Mouse (Mus musculus) ZHBTc4 (cell line): ENCODE data around the gene Kat7.
A peak's percentile ranks its signal among the peaks of the same experiment; 100 is the strongest.

ENCODE experiments used
- DNase-seq: peaks from one replicate; pipeline ENCODE4 v3.0.0-alpha.2; 2011; ENCODE audit warnings: low read depth, low spot score

Gene Kat7

DNA sequence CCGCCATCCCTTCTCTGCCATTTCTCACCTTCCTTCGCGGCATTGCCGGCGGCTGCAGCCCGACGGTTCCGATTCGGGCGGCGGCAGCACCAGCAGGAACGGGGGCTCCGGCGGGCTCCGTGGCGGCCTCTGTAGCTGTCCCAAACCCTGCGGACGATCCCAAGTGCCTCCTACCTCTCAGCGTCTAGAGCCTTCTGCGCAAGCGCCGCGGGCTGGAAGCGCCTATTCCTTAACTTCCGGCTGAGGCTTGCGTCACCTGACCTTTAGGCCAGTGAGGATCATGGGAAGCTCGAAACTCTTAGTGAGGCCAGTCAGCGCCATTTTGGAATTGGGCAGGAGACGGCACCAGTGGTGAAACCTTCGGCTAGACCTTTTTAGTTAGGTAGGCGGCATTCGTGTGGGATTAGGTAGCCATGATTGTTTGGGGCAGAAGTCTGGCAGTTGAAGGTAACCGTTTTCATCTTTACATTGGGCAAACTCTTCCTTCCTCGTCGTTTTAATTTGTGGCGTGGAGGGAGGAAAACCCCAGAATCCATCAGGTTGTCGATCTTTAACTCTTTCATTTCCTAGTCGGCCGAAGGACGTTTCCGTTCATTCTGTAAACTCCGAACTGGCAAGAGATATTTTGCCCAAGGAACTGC, at the start of gene Kat7:
TSS of gene Kat7 (minus strand) at position 240 of the 641 bp plus-strand sequence.
- DNase-seq: peak; percentile 100

DNA sequence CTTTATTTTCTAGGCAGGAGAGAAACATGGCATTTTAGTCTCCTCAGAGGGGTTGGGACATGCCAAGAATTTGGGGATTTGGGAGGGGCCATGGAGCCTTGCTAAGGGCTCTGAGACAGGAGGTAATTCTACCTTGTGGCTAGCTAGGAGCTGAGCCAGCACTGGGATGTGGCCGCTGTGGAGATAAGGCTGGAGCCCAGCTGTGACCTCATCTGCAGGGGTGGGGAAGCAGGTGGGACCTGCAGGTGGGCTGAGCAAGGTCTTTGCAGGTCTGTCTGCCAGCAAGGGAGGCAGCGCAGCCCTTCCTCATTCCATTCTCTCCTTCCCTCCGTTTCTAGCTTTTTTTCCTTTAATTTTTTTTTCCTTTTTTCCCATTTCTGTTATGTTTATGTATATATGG, 48.2 kb upstream of the Kat7 start:
- DNase-seq: no peak

DNA sequence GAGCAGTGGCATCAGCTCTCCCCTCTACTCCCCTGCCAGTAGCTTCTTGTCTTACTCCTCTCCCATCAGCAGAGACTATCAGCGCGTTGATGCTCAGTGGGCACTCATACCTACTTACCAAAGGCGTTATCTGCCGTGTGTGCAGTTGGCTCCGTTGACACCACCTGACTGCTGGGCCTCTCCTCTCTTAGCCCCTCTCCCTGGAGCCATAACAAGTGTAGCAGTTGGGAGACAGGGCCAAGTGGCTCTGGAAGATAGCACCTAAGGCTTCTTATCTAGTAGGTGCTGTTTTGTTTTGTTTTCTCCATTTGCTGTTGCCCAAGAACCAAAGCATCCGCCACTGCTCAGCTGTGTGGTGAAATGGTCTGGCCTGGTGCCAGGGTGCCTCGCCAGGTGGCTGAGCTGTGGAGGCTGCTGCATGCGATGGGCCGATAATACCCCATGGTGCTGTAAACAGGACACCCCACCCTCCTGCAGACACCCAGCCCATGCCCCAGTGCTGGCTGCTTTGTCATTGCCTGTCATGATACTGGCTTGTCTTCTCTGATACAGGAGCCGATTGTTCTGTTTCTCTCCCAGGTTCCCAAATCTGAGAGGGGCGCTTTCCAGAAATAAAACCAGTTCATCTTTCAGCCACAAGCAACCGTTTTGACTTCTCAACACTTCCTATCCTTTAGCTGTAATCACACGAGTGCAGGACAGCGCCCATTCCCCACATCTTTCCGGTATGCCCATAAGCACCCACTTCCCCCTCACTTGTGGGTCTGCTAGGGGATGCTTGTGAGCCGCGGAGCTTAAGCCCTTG, 46.6 kb upstream of the Kat7 start:
- DNase-seq: no peak

DNA sequence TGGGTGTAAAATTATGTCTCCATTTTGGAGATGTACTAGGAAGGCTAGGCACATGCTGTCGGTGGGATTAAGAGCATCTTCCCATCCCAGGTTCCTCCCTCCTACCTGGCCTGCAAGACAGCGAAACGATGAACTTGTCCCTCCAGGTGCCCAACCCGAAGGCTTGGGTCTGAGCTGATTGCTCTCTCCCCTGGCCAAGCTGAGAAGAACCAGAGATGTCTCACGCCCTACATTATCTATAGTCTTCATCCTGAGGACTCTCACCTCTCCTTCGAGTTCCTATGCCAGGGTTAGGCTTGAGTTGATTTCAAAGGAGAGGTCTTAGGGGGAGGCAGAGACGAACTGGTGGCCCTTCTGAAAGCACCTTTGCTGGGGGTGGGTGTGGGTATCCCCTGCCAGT, 46.0 kb upstream of the Kat7 start:
- no peak for DNase-seq

DNA sequence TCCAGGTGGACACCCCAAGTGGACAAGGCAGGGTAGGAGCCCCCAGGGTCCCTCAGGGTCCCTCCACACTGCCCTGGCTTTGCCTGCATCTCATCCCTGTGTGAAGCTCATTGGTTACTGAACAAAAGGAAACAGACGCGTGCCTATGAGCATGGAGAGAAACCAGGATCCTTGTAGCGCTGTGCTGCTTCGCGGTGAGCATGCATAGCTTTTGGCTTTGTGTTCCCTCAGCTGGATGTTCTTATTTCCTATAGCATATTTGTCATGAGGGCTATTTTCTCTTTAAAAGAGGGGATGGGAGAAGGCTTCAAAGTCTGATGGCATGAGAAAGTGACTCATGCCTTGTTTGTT, 45.6 kb upstream of the Kat7 start:
- DNase-seq: no peak

DNA sequence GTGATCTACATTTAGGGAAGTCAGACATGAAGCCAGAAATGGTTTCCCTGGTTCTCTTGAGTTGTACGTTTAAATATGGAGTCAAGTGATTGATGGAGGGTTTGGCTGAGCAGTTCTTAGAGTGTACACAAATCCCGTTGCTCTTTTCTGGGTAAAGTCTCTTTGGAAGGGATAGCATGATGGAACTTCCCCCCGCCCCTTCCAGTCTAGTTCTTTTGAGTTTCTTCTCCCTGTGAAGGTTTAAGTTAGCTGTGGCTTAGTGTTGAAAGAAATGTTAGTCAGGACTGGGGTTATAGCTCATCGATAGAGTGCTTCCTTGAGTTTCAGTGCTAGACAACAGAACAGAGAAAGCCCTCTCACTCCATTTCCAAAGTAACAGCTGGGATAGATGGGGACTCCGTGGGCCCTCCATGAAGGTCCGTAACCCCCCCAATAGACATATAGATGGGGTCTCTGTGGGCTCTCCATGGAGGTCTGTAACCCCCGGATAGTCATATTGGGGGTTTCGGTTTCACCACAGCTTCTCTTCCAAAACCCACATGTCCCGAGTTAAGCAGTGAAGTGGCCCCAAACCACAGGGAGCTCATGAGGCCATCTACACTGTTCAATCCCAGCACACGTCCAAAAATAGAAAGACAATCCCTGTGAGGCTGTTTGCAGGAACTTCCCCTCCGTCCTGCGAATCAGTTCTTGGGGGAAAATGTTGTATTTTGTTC, 45.1 kb upstream of the Kat7 start:
- DNase-seq: no peak

DNA sequence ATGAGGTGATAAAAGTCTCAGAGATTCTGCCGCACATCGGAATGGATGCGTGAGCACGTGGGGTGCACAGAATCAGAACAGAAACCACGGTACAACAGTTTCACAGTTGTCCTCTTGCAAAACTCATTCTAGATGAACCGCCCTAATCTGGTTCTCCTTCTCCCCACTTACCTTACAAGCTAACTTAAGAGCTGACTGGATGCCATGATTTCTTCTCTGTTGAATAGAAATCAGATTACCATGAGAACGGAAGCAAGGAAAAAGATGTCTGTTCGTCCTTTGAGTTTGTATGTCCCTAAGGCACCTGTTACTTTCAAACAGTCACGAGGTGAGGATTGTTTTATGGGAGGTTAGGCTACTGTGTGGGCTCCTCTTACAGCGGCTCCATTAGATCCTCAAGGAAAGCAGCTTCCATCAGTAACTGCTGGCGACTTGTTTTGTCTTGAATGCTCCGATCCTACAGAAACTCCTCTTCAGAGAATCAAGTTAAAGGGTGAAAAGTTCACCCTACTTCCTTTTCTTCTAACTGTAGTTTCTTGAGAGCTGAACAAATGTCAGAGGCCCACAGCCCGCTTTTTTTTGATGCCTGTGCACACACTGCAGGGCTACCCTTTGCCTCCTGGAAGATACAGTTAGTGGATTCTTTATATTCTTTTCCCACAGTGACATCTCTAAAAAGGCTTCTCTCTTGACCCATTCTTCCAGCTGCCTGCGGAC, 44.3 kb upstream of the Kat7 start:
- peak; percentile 74 for DNase-seq

DNA sequence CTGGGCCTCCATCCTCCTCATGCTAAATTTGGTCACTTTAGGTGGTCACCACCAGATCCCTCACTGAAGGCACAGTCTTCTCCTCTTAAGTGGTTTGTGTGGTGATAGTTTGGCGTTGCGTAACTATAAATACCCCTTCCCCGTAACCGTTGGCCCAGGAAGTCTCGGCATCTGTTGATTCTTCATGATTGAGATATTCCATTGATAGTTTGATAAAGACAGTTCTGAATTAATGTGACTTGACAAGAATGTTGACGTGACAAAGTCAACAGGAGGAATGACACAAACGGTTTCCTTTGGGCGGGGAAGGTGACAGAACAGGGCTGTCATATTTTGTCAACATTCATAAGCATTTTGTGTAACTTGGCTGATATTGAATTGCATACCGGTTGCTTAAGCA, 43.2 kb upstream of the Kat7 start:
- DNase-seq: no peak

DNA sequence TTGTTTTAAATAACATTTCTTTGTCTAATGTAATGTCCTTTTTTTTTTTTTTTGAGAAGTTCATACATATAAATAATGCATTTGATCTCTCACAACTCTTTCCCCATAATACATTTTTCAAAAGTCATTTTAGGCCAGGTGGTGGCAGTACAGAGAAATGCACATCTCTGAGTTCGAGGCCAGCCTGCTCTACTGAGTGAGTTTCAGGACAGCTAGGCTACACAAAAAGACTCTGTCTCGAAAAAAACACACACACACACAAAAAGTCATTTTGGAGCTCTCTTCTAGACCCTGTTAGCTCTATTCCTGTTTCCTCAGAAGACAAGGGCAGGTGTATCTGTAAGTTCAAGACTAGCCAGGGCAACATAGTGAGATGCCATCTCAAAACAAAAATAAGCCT, 42.6 kb upstream of the Kat7 start:
- no peak for DNase-seq

DNA sequence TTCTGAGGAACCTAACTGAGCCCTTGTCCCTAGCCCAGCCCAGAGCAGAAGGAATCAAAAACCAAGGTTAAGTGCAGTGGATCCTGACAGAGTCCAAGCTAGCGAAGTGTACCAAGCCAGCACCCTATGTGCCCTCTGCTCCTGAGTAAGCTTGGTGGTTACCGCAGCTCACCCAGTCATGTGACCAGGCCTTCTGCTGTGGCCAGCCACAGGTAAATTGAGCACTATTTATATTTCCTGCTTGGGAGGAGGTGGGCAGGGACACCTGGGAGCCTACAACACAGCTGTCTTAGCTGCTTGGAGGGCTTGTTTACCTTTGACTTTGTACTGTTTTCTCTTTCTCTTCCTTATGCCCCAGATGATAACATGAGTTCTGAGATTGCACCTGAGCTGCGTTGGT, 40.9 kb upstream of the Kat7 start:
- DNase-seq: no peak

DNA sequence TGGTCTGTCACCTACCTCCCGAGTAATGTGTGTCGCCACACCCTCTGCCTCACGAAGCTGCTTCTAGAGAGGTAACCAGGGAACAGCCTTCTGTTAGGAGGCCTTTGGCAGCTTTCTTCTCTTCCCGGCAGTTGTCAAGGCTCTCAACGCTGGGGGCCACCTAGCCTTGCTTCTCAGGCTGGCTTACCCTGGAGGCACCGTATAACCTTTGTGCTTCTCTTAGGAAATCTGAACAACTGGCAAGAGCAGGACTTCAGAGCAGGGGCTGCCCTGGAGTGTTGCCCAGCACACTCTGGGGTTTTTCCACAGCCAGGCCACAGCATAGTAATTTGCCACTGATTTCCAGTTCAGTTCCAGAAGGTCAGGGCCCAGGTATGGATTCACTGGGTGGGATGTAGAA, 40.2 kb upstream of the Kat7 start:
- DNase-seq: no peak

DNA sequence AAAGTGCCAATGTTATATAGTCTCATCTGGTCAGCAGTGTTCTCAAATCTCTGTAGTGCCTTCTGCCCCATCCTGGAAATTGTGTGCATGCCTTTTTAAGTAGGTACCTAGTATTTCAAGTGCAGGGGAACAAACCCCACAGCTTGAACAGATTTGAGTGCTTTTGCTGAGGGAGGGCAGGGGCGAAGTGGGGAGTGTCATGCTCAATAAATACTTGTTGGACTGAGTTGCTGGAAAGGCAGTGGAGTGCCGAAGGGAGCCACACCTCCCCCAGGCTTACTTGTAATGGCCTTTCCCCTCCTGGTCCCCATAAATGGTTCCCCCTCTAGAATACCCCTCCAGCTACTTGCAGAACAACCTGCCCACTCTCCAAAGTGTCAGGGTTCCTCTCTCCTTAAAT, 34.1 kb upstream of the Kat7 start:
- no peak for DNase-seq

DNA sequence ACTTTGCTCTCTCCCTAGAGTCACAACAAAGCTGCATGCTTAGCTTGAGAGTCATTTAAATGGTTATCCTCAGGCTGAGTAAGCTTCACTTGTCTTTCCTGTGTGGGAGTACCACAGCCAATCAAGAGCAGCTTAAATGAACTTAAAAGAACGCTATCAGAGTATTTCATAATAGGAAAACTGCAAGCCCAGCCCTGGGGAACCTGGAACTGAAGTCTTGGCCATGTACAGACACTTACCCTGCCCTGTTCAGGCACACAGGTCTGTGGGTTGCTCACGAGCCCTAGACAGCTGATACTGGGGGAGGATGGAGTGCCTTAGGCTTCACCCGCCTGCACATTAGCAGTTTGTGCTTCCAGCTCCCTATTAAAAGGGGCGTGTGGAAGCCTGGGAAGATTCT, 33.1 kb upstream of the Kat7 start:
- no peak for DNase-seq

DNA sequence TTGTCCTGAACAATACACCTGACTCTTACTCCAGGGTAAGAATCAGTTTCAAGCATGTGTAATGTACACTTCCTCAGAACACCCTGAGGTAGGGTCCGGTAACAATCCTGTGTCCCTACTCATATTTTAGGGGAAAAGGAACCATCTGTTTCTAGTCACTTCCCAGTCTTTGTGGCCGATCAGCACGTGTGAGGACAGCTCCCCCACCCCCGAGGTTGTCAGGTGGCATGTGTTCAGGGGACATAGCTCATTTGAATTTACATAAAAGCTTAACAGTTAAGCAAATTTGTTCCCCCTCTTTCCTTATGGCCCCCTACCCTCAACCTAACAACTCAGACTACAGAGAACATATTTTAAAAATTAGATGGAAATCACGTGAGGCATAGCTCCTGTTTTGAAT, 30.6 kb upstream of the Kat7 start:
- no peak for DNase-seq

DNA sequence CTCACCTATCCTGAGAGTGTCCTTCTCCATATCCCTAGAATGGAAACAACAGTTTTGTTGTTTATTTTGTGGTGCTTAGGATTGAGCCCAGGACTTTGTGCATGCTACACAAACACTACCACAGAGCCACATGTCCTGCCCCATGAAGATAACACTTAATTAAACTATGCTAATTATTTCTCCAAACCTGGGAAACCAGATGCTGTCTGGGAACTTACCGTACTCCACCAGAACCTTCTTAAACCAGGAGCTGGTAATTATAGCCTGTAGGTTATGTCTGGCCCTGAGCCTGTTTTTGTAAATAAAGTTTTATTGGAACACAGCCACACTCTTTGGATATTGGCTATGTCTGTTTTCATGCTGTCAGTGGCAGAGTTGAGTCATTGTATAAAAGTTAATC, 30.2 kb upstream of the Kat7 start:
- no peak for DNase-seq

DNA sequence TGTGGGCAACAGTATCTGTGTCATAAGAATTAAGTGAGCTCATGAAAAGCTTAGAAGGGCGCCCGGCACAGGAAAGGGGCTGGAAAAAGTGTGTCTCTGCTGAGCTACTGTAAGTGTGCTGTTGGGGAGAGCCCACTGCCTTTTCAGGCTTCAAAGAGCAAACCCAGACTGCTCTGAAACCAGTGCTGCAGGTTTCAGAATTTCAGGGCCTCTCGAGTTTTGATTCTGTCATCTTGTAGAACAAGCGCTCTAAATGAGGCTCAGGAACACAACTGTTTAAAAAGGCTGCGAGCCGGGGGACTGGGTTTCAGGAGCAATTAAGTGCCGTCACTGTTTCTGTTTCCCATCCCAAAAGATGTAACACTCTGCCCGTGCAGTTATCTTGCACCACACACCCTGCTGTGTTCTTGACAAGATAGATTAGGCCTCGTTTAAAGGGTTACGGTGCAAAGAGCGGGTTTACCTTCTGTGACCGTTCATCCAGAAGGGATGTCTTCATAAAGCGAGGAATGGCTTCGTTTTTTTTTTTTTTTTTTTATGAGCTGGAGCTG, 29.5 kb upstream of the Kat7 start:
- DNase-seq: no peak

DNA sequence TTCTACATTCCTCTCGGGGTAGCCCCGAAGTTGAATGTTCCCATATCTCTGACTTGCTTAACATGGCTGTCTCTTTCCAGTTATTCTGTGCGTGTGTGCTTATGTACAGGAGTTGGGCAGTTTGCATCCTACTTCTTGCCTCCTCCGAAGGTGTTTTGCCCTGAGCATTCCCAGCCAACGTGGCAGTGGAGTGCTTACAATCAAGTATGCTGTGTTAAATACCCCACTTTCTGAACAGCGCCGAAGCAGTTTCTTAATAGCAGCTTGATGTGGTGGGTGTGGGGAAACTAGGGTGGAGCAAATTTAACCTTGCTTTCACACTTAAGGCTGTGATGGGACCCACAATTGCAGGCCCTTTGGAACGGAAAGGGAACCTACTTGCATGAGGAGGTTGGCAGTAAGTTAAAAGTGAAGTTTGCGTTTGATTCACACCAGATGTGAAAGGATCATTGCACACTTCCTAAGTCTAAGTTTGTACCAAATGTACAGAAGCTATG, 27.8 kb upstream of the Kat7 start:
- no peak for DNase-seq

DNA sequence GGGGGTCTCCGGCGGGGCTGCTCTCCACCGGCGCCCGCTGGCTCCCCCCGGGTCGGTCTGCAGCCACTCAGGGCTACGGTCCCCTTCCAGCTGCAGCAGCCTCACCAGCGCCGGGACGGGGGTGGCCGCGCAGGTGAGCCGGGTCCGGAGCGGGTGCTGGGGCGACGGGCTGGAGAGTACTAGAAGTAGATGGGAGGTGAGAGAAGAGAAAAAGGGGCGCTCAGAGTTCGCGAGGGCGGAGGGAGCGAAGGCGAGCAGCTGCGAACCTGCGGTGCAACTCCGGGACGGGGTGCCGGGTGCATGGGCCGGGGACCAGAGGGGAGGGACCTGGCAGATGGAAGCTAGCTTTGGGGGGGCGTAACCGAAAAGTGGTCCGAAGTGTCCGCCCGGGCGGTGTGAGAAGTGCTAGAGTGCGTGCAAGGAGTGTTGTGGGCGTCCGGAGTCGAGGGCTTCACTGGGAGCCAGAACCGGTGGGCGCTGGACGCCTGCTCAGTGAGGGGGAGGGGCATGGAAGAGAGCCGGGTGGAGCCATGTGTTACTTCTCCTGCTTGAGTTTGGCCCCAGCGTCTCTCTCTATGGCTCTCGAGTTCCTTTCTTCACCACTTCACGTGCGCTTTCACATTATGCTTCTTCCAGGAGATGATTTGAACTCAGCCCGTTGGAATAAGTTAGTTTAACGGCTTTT, 27.2 kb upstream of the Kat7 start:
- peak; percentile 89 for DNase-seq

DNA sequence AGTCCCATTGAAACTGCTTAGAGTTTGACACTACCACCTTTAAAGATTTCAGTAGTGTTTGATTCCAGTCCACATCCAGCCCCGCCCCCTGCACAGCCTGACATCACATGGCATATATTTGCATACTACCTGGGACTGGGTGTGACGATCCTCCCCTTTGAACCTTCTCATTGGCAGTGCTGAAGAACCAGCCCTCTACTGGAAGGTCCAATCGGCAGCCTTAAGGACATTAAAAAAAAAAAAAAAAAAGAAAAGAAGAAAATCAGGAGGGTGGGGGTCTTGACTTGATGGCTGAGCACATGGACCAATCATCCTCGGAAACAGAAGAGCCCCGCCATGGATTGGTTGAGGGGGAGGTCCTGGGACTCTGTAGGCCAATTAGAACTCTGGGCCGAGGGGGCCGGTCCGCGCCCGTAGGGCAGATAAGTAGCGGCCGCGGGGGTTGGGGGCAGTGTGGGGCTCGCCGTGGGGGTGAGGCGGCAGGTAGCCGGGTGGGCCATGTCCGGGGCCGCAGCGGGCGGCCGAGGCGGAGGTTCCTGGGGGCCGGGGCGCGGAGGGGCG, 26.6 kb upstream of the Kat7 start, which contains the start of gene Fam117a:
TSS of gene Fam117a (plus strand) at position 451 of the 561 bp plus-strand sequence.
- peak; percentile 98 for DNase-seq

DNA sequence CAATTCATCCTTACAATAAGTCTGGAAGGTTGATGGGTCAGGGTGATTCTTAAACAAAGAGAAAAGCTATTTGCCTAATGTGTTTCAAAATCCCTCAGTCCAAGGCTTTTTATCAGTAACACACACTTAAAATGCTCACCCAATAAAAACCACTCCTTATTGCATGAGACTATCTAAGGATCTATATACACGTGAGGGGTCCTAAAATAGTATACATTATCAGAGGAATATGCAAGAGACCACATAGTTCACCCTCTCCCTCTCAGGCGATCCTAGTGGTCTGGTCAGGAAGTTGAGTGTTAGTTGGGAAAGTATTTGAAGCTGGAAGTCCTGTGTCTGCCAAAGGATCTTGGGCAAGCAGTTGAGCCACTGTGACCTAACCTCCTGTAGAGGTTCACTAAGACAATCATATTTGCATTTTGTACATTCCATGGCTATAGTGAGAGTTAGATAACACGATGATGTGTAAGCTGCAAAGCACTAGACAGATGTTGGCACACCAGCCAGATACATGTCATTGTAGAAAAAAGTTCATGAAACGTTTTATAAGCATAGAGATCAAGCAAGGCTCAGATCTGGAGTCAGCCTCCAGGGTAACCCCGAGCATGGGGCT, 24.5 kb upstream of the Kat7 start:
- no peak for DNase-seq
